Mouse (Mus musculus): ENCODE measurements around the gene Actn1. TPM values are rescaled to one million over a fixed set of nuclear protein-coding genes. Genes with fewer than 3 reads are reported as not detected.

Actn1 gene
- polyA plus RNA-seq, 1 experiment from 2014 or later = 27.2 TPM

GRCm38 (mm10) chr12:80137744-80138143 is 122.4 kb downstream of the Actn1 start:
- H3K27ac ChIP-seq (ENCODE audit: low read depth, low read length) = no peak overlapping the region
- H3K4me2 ChIP-seq (ENCODE audit: low read depth, low read length, severe bottlenecking) = no peak overlapping the region
- H3K4me1 ChIP-seq (replicated peaks; ENCODE audit: control insufficient read depth, insufficient read depth, low read length) = 0 out of 2 replicates have a peak, but pooled peaks cover 4% of the 10 kb centered on the region
- no peaks in the 10 kb centered on the region for H3K27me3 ChIP-seq (ENCODE audit: control insufficient read depth, insufficient read depth, low read length)
- DNase-seq (ENCODE audit: low spot score) (peak; percentile 43), ATAC-seq (replicated peaks; ENCODE audit: low FRiP score) (no peak)
- H3K9ac ChIP-seq (ENCODE audit: low read length) = no peak overlapping the region
- no peaks in the 10 kb centered on the region for H3K36me3 ChIP-seq (ENCODE audit: control insufficient read depth, insufficient read depth, low read length)
- WGBS = 73% methylated on average over 1 of the region's 1 CpGs
- H3K4me3 ChIP-seq (ENCODE audit: low read depth, low read length) = no peak overlapping the region
- no peaks in the 10 kb centered on the region for H3K9me3 ChIP-seq (ENCODE audit: control insufficient read depth, low read length)

GRCm38 (mm10) chr12:80137246-80137645 is 122.9 kb downstream of the Actn1 start:
- H3K9me3 ChIP-seq (ENCODE audit: control insufficient read depth, low read length) = no peaks in the 10 kb centered on the region
- ATAC-seq (replicated peaks; ENCODE audit: low FRiP score) = no peak
- no peak overlapping the region for H3K4me3 ChIP-seq (ENCODE audit: low read depth, low read length)
- no peaks in the 10 kb centered on the region for H3K27me3 ChIP-seq (ENCODE audit: control insufficient read depth, insufficient read depth, low read length)
- no peak for DNase-seq (ENCODE audit: low spot score)
- no peak overlapping the region for H3K9ac ChIP-seq (ENCODE audit: low read length)
- H3K27ac ChIP-seq (ENCODE audit: low read depth, low read length) = no peak overlapping the region
- 89% methylated on average over 6 of the region's 6 CpGs for WGBS
- no peak overlapping the region for H3K4me2 ChIP-seq (ENCODE audit: low read depth, low read length, severe bottlenecking)
- no peaks in the 10 kb centered on the region for H3K36me3 ChIP-seq (ENCODE audit: control insufficient read depth, insufficient read depth, low read length)
- 0 out of 2 replicates have a peak, but pooled peaks cover 4% of the 10 kb centered on the region for H3K4me1 ChIP-seq (replicated peaks; ENCODE audit: control insufficient read depth, insufficient read depth, low read length)

GRCm38 (mm10) chr12:80136264-80136930 is 123.8 kb downstream of the Actn1 start:
- Histone ChIP-seq H3K4me1 (replicated peaks; ENCODE audit: control insufficient read depth, insufficient read depth, low read length) (peaks cover 13% of the 10 kb centered on the region), H3K4me2 (ENCODE audit: low read depth, low read length, severe bottlenecking) (no peak overlapping the region), H3K36me3 (ENCODE audit: control insufficient read depth, insufficient read depth, low read length) (no peaks in the 10 kb centered on the region), H3K4me3 (ENCODE audit: low read depth, low read length) (no peak overlapping the region), H3K9me3 (ENCODE audit: control insufficient read depth, low read length) (no peaks in the 10 kb centered on the region), H3K9ac (ENCODE audit: low read length) (no peak overlapping the region), H3K27me3 (ENCODE audit: control insufficient read depth, insufficient read depth, low read length) (no peaks in the 10 kb centered on the region), H3K27ac (ENCODE audit: low read depth, low read length) (no peak overlapping the region)
- DNase-seq (ENCODE audit: low spot score) (peak; percentile 46), ATAC-seq (replicated peaks; ENCODE audit: low FRiP score) (no peak)
- WGBS = 93% methylated on average over 12 of the region's 12 CpGs

GRCm38 (mm10) chr12:80135173-80135572 is 125.0 kb downstream of the Actn1 start:
- Histone ChIP-seq H3K4me3 (ENCODE audit: low read depth, low read length) (no peak overlapping the region), H3K9me3 (ENCODE audit: control insufficient read depth, low read length) (no peaks in the 10 kb centered on the region), H3K9ac (ENCODE audit: low read length) (no peak overlapping the region), H3K36me3 (ENCODE audit: control insufficient read depth, insufficient read depth, low read length) (no peaks in the 10 kb centered on the region), H3K4me1 (replicated peaks; ENCODE audit: control insufficient read depth, insufficient read depth, low read length) (peaks cover 21% of the 10 kb centered on the region), H3K27ac (ENCODE audit: low read depth, low read length) (no peak overlapping the region), H3K4me2 (ENCODE audit: low read depth, low read length, severe bottlenecking) (no peak overlapping the region), H3K27me3 (ENCODE audit: control insufficient read depth, insufficient read depth, low read length) (no peaks in the 10 kb centered on the region)
- WGBS = 90% methylated on average over 8 of the region's 8 CpGs
- ATAC-seq (replicated peaks; ENCODE audit: low FRiP score) (no peak), DNase-seq (ENCODE audit: low spot score) (no peak)

- Histone ChIP-seq H3K9me3 (ENCODE audit: control insufficient read depth, low read length) (no peaks in the 10 kb centered on the region), H3K4me1 (replicated peaks; ENCODE audit: control insufficient read depth, insufficient read depth, low read length) (peaks cover 21% of the 10 kb centered on the region), H3K27me3 (ENCODE audit: control insufficient read depth, insufficient read depth, low read length) (no peaks in the 10 kb centered on the region), H3K27ac (ENCODE audit: low read depth, low read length) (0 out of 2 replicates have a peak overlapping the region, but pooled peaks have one; percentile 5), H3K4me2 (ENCODE audit: low read depth, low read length, severe bottlenecking) (peak overlapping the region; percentile 54; the same call in 1 of the 2 replicates), H3K36me3 (ENCODE audit: control insufficient read depth, insufficient read depth, low read length) (no peaks in the 10 kb centered on the region), H3K4me3 (ENCODE audit: low read depth, low read length) (no peak overlapping the region), H3K9ac (ENCODE audit: low read length) (no peak overlapping the region)
- 39% methylated on average over 9 of the region's 9 CpGs for WGBS
- no peak for DNase-seq (ENCODE audit: low spot score)
- peak; percentile 34 for ATAC-seq (replicated peaks; ENCODE audit: low FRiP score)
These were observed 127.1 kb downstream of the Actn1 start for GRCm38 (mm10) chr12:80133011-80133545.

GRCm38 (mm10) chr12:80132250-80133003 is 127.7 kb downstream of the Actn1 start:
- peak overlapping the region; percentile 39 for H3K4me3 ChIP-seq (ENCODE audit: low read depth, low read length)
- H3K9ac ChIP-seq (ENCODE audit: low read length) = peak overlapping the region; percentile 77
- H3K36me3 ChIP-seq (ENCODE audit: control insufficient read depth, insufficient read depth, low read length) = no peaks in the 10 kb centered on the region
- H3K9me3 ChIP-seq (ENCODE audit: control insufficient read depth, low read length) = no peaks in the 10 kb centered on the region
- peak overlapping the region; percentile 83 for H3K27ac ChIP-seq (ENCODE audit: low read depth, low read length)
- whole genome bisulfite sequencing = under 1% methylated on average over 66 of the region's 66 CpGs
- ATAC-seq (replicated peaks; ENCODE audit: low FRiP score) (peak; percentile 85), DNase-seq (ENCODE audit: low spot score) (peak; percentile 94)
- peaks cover 21% of the 10 kb centered on the region for H3K4me1 ChIP-seq (replicated peaks; ENCODE audit: control insufficient read depth, insufficient read depth, low read length)
- H3K27me3 ChIP-seq (ENCODE audit: control insufficient read depth, insufficient read depth, low read length) = no peaks in the 10 kb centered on the region
- peak overlapping the region; percentile 54 for H3K4me2 ChIP-seq (ENCODE audit: low read depth, low read length, severe bottlenecking)

GRCm38 (mm10) chr12:80131359-80132249 is 128.6 kb downstream of the Actn1 start:
- Histone ChIP-seq H3K4me2 (ENCODE audit: low read depth, low read length, severe bottlenecking) (peak overlapping the region; percentile 54), H3K27ac (ENCODE audit: low read depth, low read length) (peak overlapping the region; percentile 83), H3K9ac (ENCODE audit: low read length) (peak overlapping the region; percentile 77), H3K4me1 (replicated peaks; ENCODE audit: control insufficient read depth, insufficient read depth, low read length) (peaks cover 21% of the 10 kb centered on the region), H3K36me3 (ENCODE audit: control insufficient read depth, insufficient read depth, low read length) (no peaks in the 10 kb centered on the region), H3K4me3 (ENCODE audit: low read depth, low read length) (peak overlapping the region; percentile 39), H3K9me3 (ENCODE audit: control insufficient read depth, low read length) (no peaks in the 10 kb centered on the region), H3K27me3 (ENCODE audit: control insufficient read depth, insufficient read depth, low read length) (no peaks in the 10 kb centered on the region)
- WGBS = 60% methylated on average over 17 of the region's 17 CpGs
- no peak for ATAC-seq (replicated peaks; ENCODE audit: low FRiP score)
- peak; percentile 63 for DNase-seq (ENCODE audit: low spot score)
